Mouse (Mus musculus) liver, embryonic 11.5 days (tissue): Measurements from ENCODE around the gene Ccdc84. TPM values are rescaled to one million over a fixed set of nuclear protein-coding genes. Genes with fewer than 3 reads are reported as not detected.
"Not testable (repeated sequence)": the region's sequence is repeated elsewhere in the genome, so short reads cannot be mapped to it uniquely, and the experiment has no call there.

Experiments
- ATAC-seq: fragments of 200-750 bp; cut with Nextera tagmentation; replicated peaks from 2 replicates; pipeline ENCODE4 v1.8.0; 2017; ENCODE audit warnings: moderate number of reproducible peaks, mild to moderate bottlenecking, moderate TSS enrichment, moderate library complexity; ENCODE audit not compliant: low FRiP score
- DNase-seq: peaks from one replicate; pipeline ENCODE4 v3.0.0-alpha.2; 2017; ENCODE audit warnings: low spot score
- H3K27ac ChIP-seq: fragments of 300-500 bp; sonication (generic); 2 replicates; pipeline ENCODE4 v1.5.1; 2014; ENCODE audit warnings: mild to moderate bottlenecking, low read depth, low read length, control low read depth
- H3K27me3 ChIP-seq: fragments of 300-500 bp; sonication (generic); replicated peaks from 2 replicates; pipeline ENCODE4 v1.6.1; 2014; ENCODE audit warnings: low read length, mixed read lengths; ENCODE audit not compliant: control insufficient read depth, insufficient read depth
- H3K36me3 ChIP-seq: fragments of 300-500 bp; sonication (generic); 2 replicates; pipeline ENCODE4 v1.6.1; 2014; ENCODE audit warnings: mild to moderate bottlenecking, low read length, moderate library complexity, mixed read lengths; ENCODE audit not compliant: control insufficient read depth, insufficient read depth
- H3K4me1 ChIP-seq: fragments of 300-500 bp; sonication (generic); replicated peaks from 2 replicates; pipeline ENCODE4 v1.6.1; 2014; ENCODE audit warnings: low read length, mixed read lengths; ENCODE audit not compliant: control insufficient read depth, insufficient read depth
- H3K4me2 ChIP-seq: fragments of 300-500 bp; sonication (generic); 2 replicates; pipeline ENCODE4 v1.6.1; 2014; ENCODE audit warnings: mild to moderate bottlenecking, control low read depth, moderate library complexity
- H3K4me3 ChIP-seq: fragments of 300-500 bp; sonication (generic); 2 replicates; pipeline ENCODE4 v1.5.1; 2014; ENCODE audit warnings: low read depth, low read length, control low read depth
- H3K9ac ChIP-seq: fragments of 300-500 bp; sonication (generic); 2 replicates; pipeline ENCODE4 v1.6.1; 2014; ENCODE audit warnings: low read depth, low read length, control low read depth
- H3K9me3 ChIP-seq: fragments of 300-500 bp; sonication (generic); 2 replicates; pipeline ENCODE4 v1.6.1; 2016; ENCODE audit warnings: low read length, inconsistent platforms, mixed read lengths; ENCODE audit not compliant: control insufficient read depth
- whole genome bisulfite sequencing: fragments of 180-500 bp; shearing (Covaris S2); extraction: QIAGEN DNeasy Blood & Tissue Kit; methylation state at CpG from one replicate; pipeline ENCODE4 v1.1.7; 2014; 5-methylcytosine and 5-hydroxymethylcytosine counted together
- microRNA-seq: library from miRNA; unstranded; fragments of <30 nt; microRNA quantifications from one replicate; pipeline ENCODE4, GENCODE M21; 2017; ENCODE audit warnings: borderline number of aligned reads
- polyA plus RNA-seq: library from polyadenylated mRNA; unstranded; fragments of >200 nt; fragmentation: Nextera tagmentation; extraction: Ambion mirVana; gene quantifications from 2 replicates; pipeline ENCODE4 v1.2.1, GENCODE M21; 2014

The Ccdc84 gene
- polyA plus RNA-seq, 1 experiment from 2014 or later = 26.1 TPM

DNA sequence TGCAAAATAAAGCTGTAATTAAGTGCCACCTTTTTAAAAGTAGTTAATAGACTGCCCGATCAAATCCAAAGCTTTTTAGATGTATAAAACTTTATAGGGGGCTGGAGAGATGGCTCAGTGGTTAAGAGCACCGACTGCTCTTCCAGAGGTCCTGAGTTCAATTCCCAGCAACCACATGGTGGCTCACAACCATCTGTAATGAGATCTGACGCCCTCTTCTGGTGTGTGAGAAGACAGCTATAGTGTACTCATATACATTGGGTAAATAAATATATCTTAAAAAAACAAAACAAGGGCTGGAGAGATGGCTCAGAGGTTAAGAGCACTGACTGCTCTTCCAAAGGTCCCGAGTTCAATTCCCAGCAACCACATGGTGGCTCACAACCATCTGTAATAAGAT is 56.4 kb downstream of the Ccdc84 start:
- peak overlapping the region; percentile 52 for H3K27ac ChIP-seq
- peak overlapping the region; percentile 52 for H3K4me2 ChIP-seq
- not testable (repeated sequence) for DNase-seq, H3K27me3 ChIP-seq, H3K4me1 ChIP-seq, H3K9me3 ChIP-seq, H3K9ac ChIP-seq
- peaks cover 13% of the 10 kb centered on the region; the same call in 1 of the 2 replicates for H3K36me3 ChIP-seq
- ATAC-seq = peak; percentile 10; the same call in 1 of the 2 replicates
- 34% methylated on average over 4 of the region's 4 CpGs for WGBS
- peak overlapping the region; percentile 80 for H3K4me3 ChIP-seq

- Histone ChIP-seq H3K36me3 (peaks cover 18% of the 10 kb centered on the region), H3K9ac (peak within 1 kb of the TSS; percentile 77), H3K4me1 (peaks cover 4% of the 10 kb centered on the region), H3K9me3 (no peaks in the 10 kb centered on the region; the same call in 1 of the 2 replicates), H3K27ac (peak within 1 kb of the TSS; percentile 52), H3K4me2 (peak within 1 kb of the TSS; percentile 72), H3K27me3 (no peaks in the 10 kb centered on the region), H3K4me3 (peak within 1 kb of the TSS; percentile 80)
- ATAC-seq (peak; percentile 92), DNase-seq (peak; percentile 93)
- WGBS = under 1% methylated on average over 44 of the region's 44 CpGs
Observed at GRCm38 (mm10) chr9:44361190-44361917, 57.0 kb downstream of the Ccdc84 start, which contains the start of gene Vps11. TSS of gene Vps11 (minus strand) at chr9:44361670.

Small RNA genes lying within 50 kb of the gene (microRNA-seq; reads per million reads assigned to microRNA genes)
- gene Mir7085 = not detected

Other genes starting within 250 kb of the Ccdc84 start
- 12.0 and 12.7 TPM in 2 replicates for gene Cbl, start 184.5 kb downstream of the Ccdc84 start, polyA plus RNA-seq
- gene Ccdc153, start 177.9 kb downstream of the Ccdc84 start, polyA plus RNA-seq = not detected in 2 replicates
- 0.10 TPM in 1 of 2 replicates, not detected in the other for gene Pdzd3, start 167.1 kb downstream of the Ccdc84 start, polyA plus RNA-seq
- gene Nlrx1, start 150.0 kb downstream of the Ccdc84 start, polyA plus RNA-seq = 4.3 and 4.9 TPM in 2 replicates
- gene Abcg4, start 130.0 kb downstream of the Ccdc84 start, polyA plus RNA-seq = 11.6 and 13.8 TPM in 2 replicates
- 19.3 and 20.2 TPM in 2 replicates for gene Hinfp, start 112.9 kb downstream of the Ccdc84 start, polyA plus RNA-seq
- gene C2cd2l, start 98.3 kb downstream of the Ccdc84 start, polyA plus RNA-seq = 8.9 and 9.3 TPM in 2 replicates
- 39.5 and 41.9 TPM in 2 replicates for gene Dpagt1, start 92.5 kb downstream of the Ccdc84 start, polyA plus RNA-seq
- gene H2afx, start 83.9 kb downstream of the Ccdc84 start, polyA plus RNA-seq = 250 TPM in 2 replicates
- 879 and 949 TPM in 2 replicates for gene Hmbs, start 74.3 kb downstream of the Ccdc84 start, polyA plus RNA-seq
- gene Vps11, start 56.9 kb downstream of the Ccdc84 start, polyA plus RNA-seq = 25.2 and 26.1 TPM in 2 replicates
- gene Hyou1, start 39.1 kb downstream of the Ccdc84 start, polyA plus RNA-seq = 37.1 and 37.7 TPM in 2 replicates
- 33.2 TPM in 2 replicates for gene Slc37a4, start 21.7 kb downstream of the Ccdc84 start, polyA plus RNA-seq
- 2,656 and 2,838 TPM in 2 replicates for gene Rps25, start 11.4 kb downstream of the Ccdc84 start, polyA plus RNA-seq
- gene Trappc4, start 11.0 kb downstream of the Ccdc84 start, polyA plus RNA-seq = 99.5 and 107 TPM in 2 replicates
- gene Foxr1, start 22.6 kb upstream of the Ccdc84 start, polyA plus RNA-seq = not detected in 2 replicates
- gene Upk2, start 36.4 kb upstream of the Ccdc84 start, polyA plus RNA-seq = not detected in 2 replicates
- gene Bcl9l, start 64.3 kb upstream of the Ccdc84 start, polyA plus RNA-seq = 4.1 and 5.0 TPM in 2 replicates
- 0.47 TPM in 1 of 2 replicates, not detected in the other for gene Cxcr5, start 143.3 kb upstream of the Ccdc84 start, polyA plus RNA-seq
- gene Ddx6, start 186.3 kb upstream of the Ccdc84 start, polyA plus RNA-seq = 8.4 and 10.2 TPM in 2 replicates